Mouse (Mus musculus) layer of hippocampus, adult 9-11 months (tissue): ENCODE data around the gene Adam19.

Experiments
- DNase-seq: peaks from one replicate; pipeline ENCODE4 v3.0.0; 2022

Gene Adam19

DNA sequence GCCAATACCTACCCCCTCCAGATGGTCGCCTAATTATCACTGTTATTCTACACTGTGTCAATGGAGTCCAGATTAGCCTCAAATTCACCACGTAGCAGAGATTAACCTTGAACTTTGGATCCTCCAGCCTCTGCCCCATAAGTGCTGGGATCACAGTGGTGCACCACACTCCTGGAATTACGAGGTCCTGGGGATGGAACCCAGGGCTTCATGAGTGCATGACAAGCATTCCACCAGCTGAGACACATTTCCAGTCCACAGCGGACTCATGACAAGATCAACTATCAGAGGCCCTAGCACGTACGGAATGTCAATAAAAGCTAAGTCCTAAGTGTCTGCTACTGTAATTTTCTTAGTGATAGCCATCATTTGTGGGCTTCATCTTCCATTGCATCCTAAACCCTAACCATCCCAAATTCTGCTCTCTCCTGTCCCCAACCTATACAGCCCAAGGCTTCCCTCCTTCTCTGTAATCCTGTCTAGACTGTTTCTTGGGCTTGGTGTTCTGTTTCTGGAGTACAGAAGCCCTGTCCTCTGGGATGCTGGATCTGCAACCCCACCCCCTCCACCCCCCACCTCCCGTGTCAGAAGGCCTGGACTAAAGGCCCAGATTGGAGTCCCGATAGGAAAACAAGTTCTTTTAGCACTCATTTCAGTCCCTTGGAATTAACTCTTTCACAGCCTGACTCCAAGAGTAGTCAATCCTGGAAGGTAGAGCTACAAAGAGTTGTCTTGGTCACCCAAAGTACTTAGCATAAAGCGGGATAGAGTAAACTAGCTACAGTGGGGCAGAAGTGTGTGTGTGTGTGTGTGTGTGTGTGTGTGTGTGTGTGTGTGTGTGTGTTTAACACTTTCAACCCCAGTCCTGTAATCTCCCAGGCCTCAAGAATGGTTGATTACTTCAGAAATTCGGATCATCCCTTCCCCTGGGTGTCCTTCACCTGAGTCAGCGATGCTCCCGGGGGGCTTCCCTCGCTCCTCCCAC is 589 bp upstream of the Adam19 start:
- no peak for DNase-seq

DNA sequence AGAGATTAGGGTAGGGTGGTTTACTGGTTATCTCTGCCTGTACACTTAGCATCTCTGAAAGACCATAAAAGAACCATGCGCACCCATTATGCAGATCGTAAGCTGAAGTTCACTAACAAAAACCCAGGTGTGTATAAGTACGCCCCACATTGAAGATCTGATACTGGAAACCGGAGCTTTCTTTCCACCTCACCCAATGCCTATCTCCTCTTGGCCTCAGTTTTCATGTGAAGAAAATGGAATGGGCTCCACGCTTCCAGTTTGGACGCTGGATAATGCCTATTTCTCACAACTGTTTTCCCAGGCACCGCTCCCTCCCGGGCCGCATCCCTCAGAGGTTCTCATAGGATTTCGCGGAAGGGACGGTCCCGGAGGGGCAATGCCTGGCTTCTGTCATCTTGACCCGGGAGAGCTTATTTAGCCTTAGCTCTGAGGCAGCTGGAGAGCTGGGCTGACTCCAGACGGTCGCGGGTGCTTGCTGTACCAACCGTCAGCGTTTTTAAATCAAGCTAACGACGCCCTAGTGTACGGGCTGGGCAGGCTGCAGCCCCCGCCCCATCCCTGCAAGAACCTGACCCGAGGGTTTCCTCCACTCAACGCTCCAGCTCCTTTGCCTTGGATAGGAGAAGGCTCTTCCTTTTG is 1.1 kb downstream of the Adam19 start:
- DNase-seq: no peak

DNA sequence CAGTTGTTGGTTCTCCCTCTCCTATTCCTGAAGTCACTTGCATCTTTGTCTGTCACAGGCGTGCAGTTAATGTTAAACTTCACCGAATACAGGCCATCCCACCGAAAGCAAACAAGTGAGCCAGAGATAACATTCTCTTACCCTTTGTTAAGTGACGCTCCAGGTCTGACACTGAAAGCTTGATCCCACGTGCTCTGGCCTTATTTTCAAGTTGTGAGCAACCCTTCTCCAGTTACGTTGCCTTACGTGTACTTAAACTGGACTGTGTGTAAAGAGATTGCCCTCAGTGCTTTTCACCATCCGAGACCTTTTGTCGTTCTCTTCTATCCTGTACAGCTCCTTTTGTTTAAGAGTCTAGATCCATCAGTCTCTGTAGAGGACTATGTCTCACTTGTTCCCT is 2.2 kb downstream of the Adam19 start:
- no peak for DNase-seq

DNA sequence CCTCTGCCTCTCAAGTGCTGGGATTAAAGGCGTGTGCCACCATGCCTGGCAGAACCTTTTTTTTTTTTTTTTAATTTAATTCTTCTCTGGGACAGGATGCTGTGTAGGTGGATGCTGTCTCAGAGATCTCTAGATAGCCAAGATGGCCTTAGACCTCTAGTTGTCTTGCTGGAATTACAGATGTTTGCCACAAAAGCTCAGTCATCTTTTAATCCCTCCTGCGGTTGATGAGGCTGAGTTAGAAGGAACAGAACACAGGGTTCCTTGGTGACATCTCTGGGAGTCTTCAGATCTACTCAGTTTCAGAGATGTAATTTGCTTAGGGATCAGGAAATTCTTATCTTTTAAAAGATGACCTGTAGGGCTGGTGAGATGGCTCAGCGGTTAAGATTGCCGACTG is 3.1 kb downstream of the Adam19 start:
- DNase-seq: no peak

DNA sequence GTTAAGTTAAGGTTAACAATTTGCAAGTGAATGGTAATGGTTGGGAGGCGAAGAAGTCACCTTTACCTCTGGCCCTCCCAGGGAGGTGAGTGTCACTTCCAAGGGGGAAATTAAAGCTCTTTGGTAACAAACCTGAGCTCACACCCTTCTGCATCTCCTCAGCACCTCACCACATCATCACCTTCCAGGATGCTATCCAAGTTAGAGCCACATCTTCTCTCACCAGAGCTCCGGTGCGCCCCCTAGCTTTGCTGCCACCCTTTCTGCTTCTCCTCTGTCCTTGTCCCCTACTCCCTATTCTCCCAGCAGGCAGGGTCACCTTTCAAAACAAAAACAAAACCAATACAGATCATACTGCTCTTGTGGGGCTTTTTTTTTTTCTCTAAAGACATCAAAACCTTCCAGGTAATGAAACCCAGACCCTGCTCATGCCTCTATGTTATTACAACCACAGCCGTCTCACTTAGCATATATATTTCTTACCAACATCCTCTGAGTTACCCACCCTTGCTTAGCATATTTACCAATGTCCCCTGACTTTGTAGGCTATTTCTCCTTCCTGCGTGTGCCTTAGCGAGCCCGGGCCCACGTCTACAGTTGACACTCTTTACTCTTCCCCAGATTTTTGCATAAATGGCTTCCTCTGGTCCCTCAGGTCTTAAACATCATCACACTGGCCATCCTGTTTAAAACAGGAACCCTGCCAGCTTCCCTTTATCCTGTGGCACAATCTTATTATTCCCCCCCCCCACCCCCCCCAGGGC is 4.3 kb downstream of the Adam19 start:
- no peak for DNase-seq

DNA sequence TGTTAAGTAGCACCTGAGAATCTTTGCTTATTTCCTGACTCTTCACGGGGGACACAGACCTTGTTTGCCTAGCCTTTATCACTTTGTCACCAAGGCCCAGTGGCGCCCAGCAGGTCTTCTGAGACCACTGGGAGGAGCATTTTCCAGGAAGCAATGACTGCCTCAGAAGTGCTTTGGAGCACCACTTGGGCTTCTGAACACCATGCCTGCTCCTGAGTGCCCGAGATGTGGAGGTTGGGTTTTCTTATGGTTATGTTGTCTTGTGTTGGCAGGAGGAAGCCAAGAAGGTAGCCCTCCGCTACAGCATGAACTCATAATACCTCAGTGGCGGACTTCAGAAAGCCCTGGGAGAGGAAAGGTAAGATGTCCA is 4.8 kb downstream of the Adam19 start:
- DNase-seq: no peak

DNA sequence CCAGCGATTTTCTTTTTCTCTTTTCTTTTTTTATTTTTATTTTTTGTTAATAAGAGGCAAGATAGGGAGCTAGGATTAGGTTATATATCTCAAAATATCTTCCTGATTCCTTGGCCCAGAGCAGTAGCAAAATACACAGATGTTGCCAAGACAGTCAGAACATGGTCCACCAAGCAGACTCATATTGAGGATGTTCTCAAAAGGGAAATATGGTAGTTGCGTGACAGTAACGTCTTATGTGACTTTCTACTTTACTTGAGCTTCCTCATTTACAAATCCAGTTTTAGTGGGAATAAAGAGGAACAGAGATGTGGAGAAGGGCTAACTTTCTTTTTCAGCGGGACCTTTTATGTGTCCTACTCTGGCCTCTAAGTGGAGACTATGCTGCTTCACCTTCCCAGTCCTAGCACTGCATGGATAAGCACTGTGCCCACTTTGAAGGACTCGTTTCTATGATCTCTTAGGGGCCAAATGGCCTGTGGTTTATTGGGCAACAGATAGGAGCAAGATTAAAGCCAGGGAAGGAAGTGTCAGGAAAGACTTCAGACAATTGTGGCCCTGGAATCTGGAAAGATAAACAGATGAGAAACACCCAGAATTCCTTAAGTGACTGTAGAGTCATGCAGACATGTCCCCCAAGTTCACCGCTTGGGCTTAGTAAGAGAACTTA is 6.1 kb downstream of the Adam19 start:
- no peak for DNase-seq

DNA sequence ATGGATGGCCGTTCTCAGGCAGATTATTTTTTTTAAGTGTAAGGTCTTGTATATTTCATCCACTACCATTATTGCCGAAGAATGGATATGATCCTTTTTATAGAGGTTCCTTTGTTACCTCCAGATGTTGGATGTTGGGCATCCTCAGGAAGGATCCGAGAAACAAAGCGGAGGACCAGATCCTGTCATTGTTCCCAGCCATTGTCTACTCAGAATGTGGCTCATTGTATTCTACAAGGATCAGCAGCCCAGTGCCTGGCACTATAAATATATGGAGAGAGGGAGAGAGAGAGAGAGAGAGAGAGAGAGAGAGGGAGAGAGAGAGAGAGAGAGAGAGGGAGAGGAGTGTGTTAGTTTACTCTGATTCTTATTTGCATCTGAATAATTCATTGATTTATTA is 6.8 kb downstream of the Adam19 start:
- peak; percentile 28 for DNase-seq

DNA sequence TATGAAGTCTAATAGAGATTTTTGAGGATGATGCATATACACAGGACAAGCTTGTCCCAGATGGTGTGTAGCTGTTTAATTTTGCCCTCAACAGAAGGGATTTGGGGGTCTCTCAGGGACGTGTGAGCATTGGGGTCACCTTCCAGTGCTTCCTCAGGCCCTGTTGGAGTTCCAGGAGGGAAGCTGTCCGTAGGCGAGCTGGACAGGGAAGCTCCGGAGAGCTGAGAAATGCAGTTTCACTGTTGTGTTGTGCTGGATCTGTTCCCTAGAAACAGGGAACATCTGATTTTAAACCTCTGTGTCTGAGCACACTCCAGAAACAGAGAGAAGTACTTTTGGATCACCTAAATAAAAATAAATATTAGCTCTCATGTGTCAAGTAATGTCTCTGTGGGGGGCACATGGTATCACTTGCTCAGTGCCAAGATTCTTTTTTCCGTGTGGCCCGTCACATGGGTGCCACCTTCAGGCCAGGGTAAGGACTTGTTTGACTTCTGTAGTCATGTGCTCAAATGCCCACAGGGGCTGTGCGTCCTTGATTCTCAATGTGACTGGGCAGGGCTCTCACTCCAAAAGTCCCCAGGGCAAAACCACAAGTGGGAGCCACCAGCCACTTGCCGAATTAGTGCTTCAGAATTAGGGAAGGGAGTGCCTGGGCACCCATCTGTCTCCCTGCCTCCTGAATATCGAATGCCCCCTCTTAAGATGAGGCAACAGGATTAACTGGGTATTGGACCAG is 7.4 kb downstream of the Adam19 start:
- DNase-seq: no peak

DNA sequence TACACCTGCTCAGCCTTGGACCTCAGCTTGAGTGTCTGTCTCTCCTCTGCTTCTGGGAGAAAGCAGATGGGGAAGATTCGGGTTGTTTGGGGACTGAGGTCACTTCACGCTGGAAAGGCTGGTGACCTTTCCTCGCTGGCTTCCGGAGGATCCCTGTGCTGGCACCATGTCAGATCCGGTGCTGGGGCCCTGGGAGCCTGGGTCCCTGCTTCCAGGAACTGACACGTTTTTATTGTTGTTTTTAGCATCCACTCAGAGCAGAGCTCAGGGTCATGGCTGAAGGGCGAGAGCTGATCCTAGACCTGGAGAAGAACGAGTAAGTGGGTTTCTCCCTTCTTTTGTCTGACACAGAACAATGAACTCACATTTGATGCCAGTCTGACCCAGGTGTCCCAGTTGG is 9.0 kb downstream of the Adam19 start:
- no peak for DNase-seq

DNA sequence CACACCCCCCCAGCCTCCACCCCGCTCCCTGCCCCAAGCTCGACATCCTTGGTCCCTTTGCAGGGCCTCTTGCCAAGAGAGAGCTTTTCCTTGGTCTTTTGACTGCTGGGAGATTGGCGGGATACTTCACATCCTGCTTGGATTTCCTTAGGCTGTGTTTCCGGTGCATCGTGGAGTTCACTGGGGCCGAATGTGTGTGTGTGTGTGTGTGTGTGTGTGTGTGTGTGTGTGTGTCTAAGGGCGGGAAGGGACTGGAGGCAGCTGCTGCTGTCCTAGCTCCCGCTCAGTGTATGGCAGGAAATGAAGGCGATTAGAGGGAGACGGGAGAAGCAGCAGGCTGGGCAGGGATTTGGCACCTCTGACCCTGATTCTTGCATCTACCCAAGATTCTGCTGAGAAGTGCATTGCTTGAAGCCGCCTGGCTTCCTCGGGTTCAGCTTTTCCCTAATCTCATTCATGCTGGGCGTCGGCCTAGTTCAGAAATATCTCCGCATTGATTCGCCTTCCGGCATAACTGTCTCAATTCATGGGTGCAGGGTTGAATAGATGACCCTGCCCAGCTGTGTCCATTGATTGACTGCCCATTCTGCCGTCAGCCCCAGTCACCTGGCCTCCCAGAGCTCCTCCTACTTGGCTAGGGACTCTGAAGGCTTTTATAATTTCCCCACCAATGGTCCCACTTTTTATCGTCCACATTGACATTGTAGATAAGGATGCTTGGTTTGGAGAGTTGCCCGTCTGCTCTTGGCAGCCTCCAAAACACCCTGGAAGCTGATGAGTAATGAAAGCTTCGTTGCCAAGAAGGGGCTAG is 9.6 kb downstream of the Adam19 start:
- peak; percentile 50 for DNase-seq

DNA sequence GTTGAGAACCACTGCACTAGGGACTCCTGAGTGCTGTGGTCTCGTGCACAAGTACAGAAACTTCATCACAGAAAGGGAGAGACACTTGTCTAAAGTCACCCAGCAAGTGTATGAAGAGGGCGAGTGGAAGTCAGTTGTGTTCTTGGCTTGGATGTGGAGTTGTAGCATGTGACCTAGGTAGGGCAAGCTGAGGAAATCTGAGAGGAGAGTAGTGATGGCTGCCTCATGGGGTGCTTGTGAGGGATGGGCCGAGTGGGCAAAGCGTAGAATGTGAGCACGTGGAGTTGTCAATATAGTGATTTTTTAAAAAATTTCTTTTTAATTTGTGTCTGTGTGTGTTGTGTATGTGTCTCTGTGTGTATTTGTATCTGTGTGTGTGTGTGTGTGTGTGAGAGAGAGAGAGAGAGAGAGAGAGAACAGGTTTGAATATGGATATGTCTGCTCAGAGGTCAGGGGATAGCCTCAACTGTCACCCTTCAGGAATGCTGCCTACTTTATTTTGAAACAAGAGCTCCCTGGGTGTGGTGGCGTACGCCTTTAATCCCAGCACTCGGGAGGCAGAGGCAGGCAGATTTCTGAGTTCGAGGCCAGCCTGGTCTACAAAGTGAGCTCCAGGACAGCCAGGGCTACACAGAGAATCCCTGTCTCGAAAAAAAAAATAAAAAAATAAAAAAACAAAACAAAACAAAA is 11.7 kb downstream of the Adam19 start:
- DNase-seq: no peak

DNA sequence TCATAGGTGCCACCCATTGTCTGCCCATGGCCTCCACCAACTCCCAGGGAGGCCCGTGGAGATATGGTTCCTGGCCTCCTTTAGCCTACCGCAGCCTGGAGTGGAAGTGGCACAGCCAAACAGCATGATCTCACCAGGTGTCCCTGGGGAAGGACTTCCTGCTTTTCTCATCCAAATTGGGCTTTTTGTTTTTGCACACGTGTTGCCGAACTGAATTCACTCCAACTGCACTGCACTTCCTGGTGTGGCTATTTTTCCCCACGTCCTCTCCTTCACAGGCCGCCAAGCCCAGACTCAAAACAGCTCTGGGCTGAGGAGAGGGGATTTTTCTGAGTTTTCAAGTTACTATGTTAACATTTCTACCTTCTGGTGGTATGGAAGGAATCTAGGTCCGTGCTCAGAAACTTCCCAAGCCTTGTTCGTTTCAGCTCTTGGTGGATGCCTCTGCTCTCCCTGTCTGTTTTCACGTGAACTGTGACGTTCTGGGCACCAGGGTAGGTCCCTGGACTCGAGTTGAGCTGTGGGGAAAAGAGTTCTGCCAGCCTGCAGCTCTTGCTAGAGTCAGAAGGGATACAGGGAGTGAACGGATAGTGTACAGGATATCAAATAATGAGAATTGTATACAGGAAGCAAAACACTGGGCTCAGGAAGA is 13.1 kb downstream of the Adam19 start:
- DNase-seq: no peak

DNA sequence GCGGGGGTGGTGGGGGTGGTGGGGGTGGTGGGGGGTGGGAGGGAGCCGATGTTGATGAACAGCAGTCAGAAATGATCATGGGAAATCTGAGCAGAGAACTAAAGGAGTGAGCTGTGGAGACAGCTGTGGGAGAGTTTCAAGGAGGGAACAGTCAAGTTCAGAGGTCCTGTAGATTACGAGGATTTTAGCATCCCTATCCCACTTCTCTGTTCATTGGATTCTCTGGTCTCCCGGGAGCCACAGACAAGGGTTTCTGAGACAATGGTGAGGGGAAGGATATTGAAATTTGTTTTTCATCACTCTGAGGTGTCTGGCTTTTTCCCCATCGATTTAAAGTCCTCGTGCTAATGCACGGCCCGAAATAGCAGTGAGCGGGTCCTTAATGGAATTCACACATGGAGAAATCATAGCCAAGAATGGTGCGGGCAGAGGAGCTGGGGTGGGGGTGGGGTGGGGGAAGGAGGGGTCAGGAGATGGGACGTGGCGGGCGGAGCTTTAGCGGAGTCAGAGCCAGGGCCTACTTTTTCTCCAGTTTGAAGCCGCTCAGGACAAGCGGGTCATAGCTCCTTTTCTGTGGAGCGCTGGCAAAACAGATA is 13.7 kb downstream of the Adam19 start:
- DNase-seq: no peak

DNA sequence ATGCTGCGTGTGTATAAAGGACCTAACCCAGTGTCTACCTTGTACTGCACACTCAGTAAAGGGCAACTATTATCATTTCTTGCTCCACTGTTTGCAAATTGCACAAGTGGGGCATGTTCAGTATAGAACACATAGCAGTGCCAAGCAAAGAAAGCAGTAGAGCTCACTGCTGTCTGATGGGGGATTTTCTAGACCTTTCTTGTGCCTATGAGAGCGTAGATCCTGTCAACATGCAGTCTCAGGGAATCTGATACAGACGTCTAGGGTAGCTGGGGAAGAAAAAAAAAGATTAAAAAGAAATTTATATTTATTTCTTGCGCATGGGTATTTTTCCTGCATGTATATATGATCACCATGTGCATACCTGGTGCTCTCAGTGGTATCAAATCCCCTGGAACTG is 14.4 kb downstream of the Adam19 start:
- DNase-seq: no peak

DNA sequence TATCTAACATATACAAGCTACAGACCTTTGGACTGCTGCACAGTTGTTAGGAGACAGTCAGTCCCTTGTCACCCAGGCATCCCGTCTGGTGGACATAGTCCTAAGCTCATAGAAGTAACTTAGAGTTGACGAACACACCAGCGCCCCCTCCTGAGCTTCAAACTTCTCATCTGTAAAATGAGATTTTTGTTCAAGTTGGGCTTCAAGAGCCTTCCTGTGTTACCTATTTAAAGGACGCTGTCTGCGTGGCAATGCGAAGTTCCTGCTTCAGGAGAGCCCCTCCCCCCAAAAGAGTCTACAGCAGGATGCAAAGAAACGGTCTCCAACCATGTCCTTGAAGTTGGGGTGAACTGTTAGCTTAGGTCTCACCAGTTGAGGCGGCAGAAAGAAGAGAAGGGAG is 15.0 kb downstream of the Adam19 start:
- DNase-seq: no peak

DNA sequence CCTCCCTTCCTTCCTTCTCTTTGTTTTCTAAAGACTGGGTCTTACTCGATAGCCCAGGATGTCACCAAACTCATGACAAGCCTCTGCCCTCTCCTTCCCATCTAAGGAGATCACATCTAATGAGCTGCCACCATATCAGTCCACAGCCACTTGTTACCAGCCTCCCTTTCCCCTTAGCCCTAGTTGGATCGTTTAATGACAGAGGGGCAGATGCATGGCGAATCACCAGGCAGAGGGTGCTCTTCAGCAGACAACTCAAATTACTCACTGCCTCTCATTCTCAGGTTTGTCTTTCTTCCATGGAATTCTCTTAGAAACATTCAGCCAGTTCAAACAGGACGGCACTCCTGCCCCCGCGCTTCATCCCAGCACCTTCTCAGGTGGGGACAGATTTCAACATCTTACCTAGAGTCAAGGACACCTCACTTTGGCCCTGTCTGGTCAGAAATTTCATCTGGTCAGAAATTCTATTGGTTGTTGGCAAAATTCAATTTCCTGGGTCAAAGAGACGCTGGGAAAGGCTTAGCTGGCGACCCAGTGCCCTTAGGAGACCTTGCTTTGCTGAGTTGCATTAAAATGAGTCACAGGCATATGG is 16.8 kb downstream of the Adam19 start:
- DNase-seq: no peak

DNA sequence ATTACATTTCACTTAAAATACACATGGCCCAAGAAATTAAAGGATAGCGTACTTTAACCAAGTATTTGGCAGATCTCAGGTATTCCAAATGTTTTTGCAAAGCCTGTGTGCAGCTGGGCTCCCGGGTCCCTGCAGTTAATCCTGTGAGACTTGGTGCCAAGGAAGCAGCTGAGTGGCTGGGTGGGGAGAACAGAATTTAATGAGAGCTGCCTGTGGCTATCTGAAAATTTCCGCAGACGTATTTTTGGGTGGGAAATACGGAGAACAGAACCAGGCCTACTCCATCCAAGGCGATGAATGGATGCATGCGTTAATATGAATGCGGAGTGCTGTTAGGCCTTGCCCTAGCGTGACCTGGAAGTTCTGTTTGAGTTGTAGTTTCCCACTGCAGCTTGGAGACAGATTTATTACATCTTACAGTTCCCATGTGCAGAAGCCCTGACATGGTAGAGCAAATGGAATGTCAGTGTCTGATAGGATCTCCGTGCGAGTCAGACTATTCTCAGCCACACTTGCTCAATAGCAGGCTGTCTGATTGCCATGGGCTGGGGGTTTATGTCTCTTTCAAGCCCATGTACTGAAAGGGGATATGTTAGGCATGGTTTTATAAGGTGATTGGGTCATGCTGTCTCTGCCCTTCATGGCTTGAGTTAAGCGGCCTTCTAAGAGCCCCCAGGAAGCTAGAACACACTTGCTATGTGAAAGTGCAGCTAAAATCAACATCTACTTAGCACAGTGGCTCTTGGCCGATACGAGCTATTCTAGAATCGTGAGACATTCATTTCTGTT is 17.5 kb downstream of the Adam19 start:
- no peak for DNase-seq
